Comparison of ENCODE assay signal across 14 mouse cellular contexts in the genomic region with DNA sequence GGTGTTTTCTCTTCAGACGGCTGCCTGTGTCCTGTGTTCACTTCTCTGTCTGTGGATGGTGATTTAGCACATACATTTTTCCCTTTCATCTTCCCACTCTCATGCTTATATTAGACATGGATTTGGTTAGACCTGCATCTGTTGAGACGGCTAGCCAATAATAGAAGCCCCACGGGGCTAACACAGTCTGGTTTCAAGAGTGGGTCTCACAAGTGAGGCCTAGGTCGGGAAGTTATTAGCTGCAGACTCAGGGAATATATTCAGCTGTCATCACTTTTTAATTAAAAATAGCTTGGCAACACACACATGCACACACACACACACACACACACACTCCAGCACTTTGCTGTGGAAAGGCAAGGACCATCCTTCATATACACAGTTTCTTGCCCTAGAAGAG.
DNase-seq lines count a peak whose midpoint lies in the region; ATAC-seq and TF ChIP-seq lines count a peak whose summit lies in the region.
"Had no signal": no experiment of that assay in that cellular context is flagged by ENCODE, and none has a peak within 500 bp of the region (broad histone marks: within the 10 kb centered on the region; RNA-seq: fewer than 3 reads in every experiment).

No protein-coding gene starts in this region.

- H3K27ac ChIP-seq in heart, embryonic 13.5 days (replicated peaks): peak overlapping the region; percentile 89; the same call in 1 of the 2 replicates
- peak overlapping the region; percentile 57 for H3K27ac ChIP-seq in embryonic facial prominence, embryonic 13.5 days
- peak overlapping the region; percentile 20 for H3K27ac ChIP-seq in hindbrain, postnatal 0 days
- peak overlapping the region; percentile 94; the same call in 1 of the 2 replicates for H3K27ac ChIP-seq in midbrain, embryonic 16.5 days (ENCODE audit: low read length)
- H3K27ac ChIP-seq in intestine, embryonic 15.5 days: no peak overlapping the region
- H3K27ac ChIP-seq: kidney, embryonic 15.5 days had no signal

- WGBS in heart, embryonic 13.5 days: 36% methylated on average over 4 of the region's 4 CpGs
- 27% methylated on average over 4 of the region's 4 CpGs for WGBS in embryonic facial prominence, embryonic 13.5 days
- WGBS in hindbrain, postnatal 0 days: 52% methylated on average over 4 of the region's 4 CpGs
- WGBS in midbrain, embryonic 16.5 days: 57% methylated on average over 4 of the region's 4 CpGs
- 66% methylated on average over 4 of the region's 4 CpGs for WGBS in intestine, embryonic 15.5 days

- H3K27me3 ChIP-seq in heart, embryonic 13.5 days (replicated peaks): no peaks in the 10 kb centered on the region
- no peaks in the 10 kb centered on the region for H3K27me3 ChIP-seq in embryonic facial prominence, embryonic 13.5 days
- no peaks in the 10 kb centered on the region for H3K27me3 ChIP-seq in hindbrain, postnatal 0 days (ENCODE audit: insufficient read depth, low read length)
- no peaks in the 10 kb centered on the region for H3K27me3 ChIP-seq in midbrain, embryonic 16.5 days (ENCODE audit: control insufficient read depth, insufficient read depth, low read depth, low read length)
- no peaks in the 10 kb centered on the region for H3K27me3 ChIP-seq in intestine, embryonic 15.5 days (replicated peaks)
- H3K27me3 ChIP-seq: kidney, embryonic 15.5 days had no signal

- H3K9me3 ChIP-seq in heart, embryonic 13.5 days: no peaks in the 10 kb centered on the region
- no peaks in the 10 kb centered on the region for H3K9me3 ChIP-seq in embryonic facial prominence, embryonic 13.5 days
- H3K9me3 ChIP-seq in hindbrain, postnatal 0 days (ENCODE audit: low read length): no peaks in the 10 kb centered on the region
- no peaks in the 10 kb centered on the region for H3K9me3 ChIP-seq in midbrain, embryonic 16.5 days (replicated peaks; ENCODE audit: control insufficient read depth, low read length, poor library complexity, severe bottlenecking)
- no peaks in the 10 kb centered on the region for H3K9me3 ChIP-seq in intestine, embryonic 15.5 days
- H3K9me3 ChIP-seq: kidney, embryonic 15.5 days had no signal

- intact Hi-C loops in heart, postnatal 14 days (cut with DNase I): loop anchor here (5.0 kb wide), 1 partner anchor 122 kb away; no protein-coding TSS in a partner anchor

- ATAC-seq in heart, embryonic 13.5 days (ENCODE audit: extremely low read depth, insufficient number of reproducible peaks, low FRiP score, low TSS enrichment): no peak
- no peak for ATAC-seq in embryonic facial prominence, embryonic 13.5 days (ENCODE audit: insufficient number of reproducible peaks, insufficient read depth, low FRiP score, low TSS enrichment, low read depth)
- no peak for ATAC-seq in hindbrain, postnatal 0 days
- no peak for ATAC-seq in midbrain, embryonic 16.5 days
- no peak for ATAC-seq in intestine, embryonic 15.5 days
- ATAC-seq: forebrain, postnatal 0 days; lung, postnatal 0 days had no signal

- TF ChIP-seq CTCF in hindbrain, postnatal 0 days (IDR thresholded peaks at IDR 0.05; ENCODE audit: low read depth): no peak

- no peak overlapping the region for H3K4me3 ChIP-seq in heart, embryonic 13.5 days
- H3K4me3 ChIP-seq in embryonic facial prominence, embryonic 13.5 days: no peak overlapping the region
- no peak overlapping the region for H3K4me3 ChIP-seq in hindbrain, postnatal 0 days (ENCODE audit: low read length)
- H3K4me3 ChIP-seq in midbrain, embryonic 16.5 days (ENCODE audit: low read depth, low read length): no peak overlapping the region
- no peak overlapping the region for H3K4me3 ChIP-seq in intestine, embryonic 15.5 days (replicated peaks)
- H3K4me3 ChIP-seq: kidney, embryonic 15.5 days had no signal

- H3K4me2 ChIP-seq in heart, embryonic 13.5 days: no peak overlapping the region
- no peak overlapping the region for H3K4me2 ChIP-seq in embryonic facial prominence, embryonic 13.5 days
- no peak overlapping the region for H3K4me2 ChIP-seq in hindbrain, postnatal 0 days (ENCODE audit: low read depth, low read length)
- H3K4me2 ChIP-seq in midbrain, embryonic 16.5 days (ENCODE audit: low read length): no peak overlapping the region
- H3K4me2 ChIP-seq in intestine, embryonic 15.5 days (replicated peaks): no peak overlapping the region
- H3K4me2 ChIP-seq: kidney, embryonic 15.5 days; liver, embryonic 11.5 days had no signal

- no peaks in the 10 kb centered on the region for H3K36me3 ChIP-seq in heart, embryonic 13.5 days
- no peaks in the 10 kb centered on the region for H3K36me3 ChIP-seq in embryonic facial prominence, embryonic 13.5 days
- H3K36me3 ChIP-seq in hindbrain, postnatal 0 days (ENCODE audit: insufficient read depth, low read length): no peaks in the 10 kb centered on the region
- no peaks in the 10 kb centered on the region for H3K36me3 ChIP-seq in midbrain, embryonic 16.5 days (ENCODE audit: control insufficient read depth, insufficient read depth, low read length)
- H3K36me3 ChIP-seq in intestine, embryonic 15.5 days: no peaks in the 10 kb centered on the region
- H3K36me3 ChIP-seq: kidney, embryonic 15.5 days had no signal

- peaks cover 50% of the 10 kb centered on the region for H3K4me1 ChIP-seq in heart, embryonic 13.5 days
- H3K4me1 ChIP-seq in embryonic facial prominence, embryonic 13.5 days: peaks cover 42% of the 10 kb centered on the region
- peaks cover 30% of the 10 kb centered on the region for H3K4me1 ChIP-seq in hindbrain, postnatal 0 days (ENCODE audit: insufficient read depth, low read length)
- H3K4me1 ChIP-seq in midbrain, embryonic 16.5 days (ENCODE audit: control insufficient read depth, insufficient read depth, low read length): peaks cover 31% of the 10 kb centered on the region
- H3K4me1 ChIP-seq in intestine, embryonic 15.5 days (replicated peaks): peaks cover 17% of the 10 kb centered on the region

- DNase-seq in heart, postnatal 14 days: no peak
- no peak for DNase-seq in hindbrain, postnatal 0 days (ENCODE audit: low spot score)
- no peak for DNase-seq in adrenal gland, adult (ENCODE audit: inconsistent age in 2 of 2, low spot score in 1 of 2)
- DNase-seq: adrenal gland, postnatal 14 days; cerebellum, postnatal 14 days; forebrain, postnatal 0 days; right cerebral cortex, adult 18-20 months had no signal

- H3K9ac ChIP-seq in heart, embryonic 13.5 days: no peak overlapping the region
- no peak overlapping the region for H3K9ac ChIP-seq in embryonic facial prominence, embryonic 13.5 days
- H3K9ac ChIP-seq in hindbrain, postnatal 0 days (replicated peaks; ENCODE audit: low read length): no peak overlapping the region
- H3K9ac ChIP-seq in midbrain, embryonic 16.5 days (ENCODE audit: low read depth, low read length): no peak overlapping the region
- no peak overlapping the region for H3K9ac ChIP-seq in intestine, embryonic 15.5 days
- H3K9ac ChIP-seq: forebrain, postnatal 0 days; kidney, embryonic 15.5 days had no signal
